Mouse (Mus musculus) cortical plate, adult 2 months (tissue): Measurements from ENCODE around the gene Atp5e. TPM values are rescaled to one million over a fixed set of nuclear protein-coding genes. Genes with fewer than 3 reads are reported as not detected.
A peak's percentile ranks its signal among the peaks of the same experiment; 100 is the strongest.

Experiments used
- H3K27ac ChIP-seq: fragments of 200-500 bp; 2 replicates; pipeline ENCODE4 v1.5.1; 2012; ENCODE audit warnings: low read length, control low read depth, inconsistent platforms; ENCODE audit not compliant: insufficient read depth
- H3K4me1 ChIP-seq: fragments of 200-500 bp; 2 replicates; pipeline ENCODE4 v1.6.1; 2011; ENCODE audit warnings: low read length; ENCODE audit not compliant: control insufficient read depth, insufficient read depth
- H3K4me3 ChIP-seq: fragments of 200-500 bp; 2 replicates; pipeline ENCODE4 v1.5.1; 2011; ENCODE audit warnings: mild to moderate bottlenecking, low read length, control low read depth; ENCODE audit not compliant: insufficient read depth
- CTCF ChIP-seq: fragments of 200-500 bp; IDR thresholded peaks from 2 replicates; pipeline ENCODE4 v1.5.1; 2011; ENCODE audit warnings: mild to moderate bottlenecking, control low read depth, low read length; ENCODE audit not compliant: insufficient read depth; ENCODE audit errors: extremely low read depth
- POLR2A ChIP-seq: fragments of 200-500 bp; IDR thresholded peaks from 2 replicates; pipeline ENCODE4 v1.6.1; 2011; ENCODE audit warnings: mild to moderate bottlenecking, low read length, control low read depth; ENCODE audit not compliant: insufficient read depth; ENCODE audit errors: extremely low read depth
- polyA plus RNA-seq: library from polyadenylated mRNA; depleted of rRNA; stranded (reverse); fragments of >200 nt; gene quantifications from 2 replicates; pipeline ENCODE4 v1.2.3, GENCODE M21; 2012; rRNA removed

Gene Atp5e
- polyA plus RNA-seq, 1 experiment: 599 TPM

DNA sequence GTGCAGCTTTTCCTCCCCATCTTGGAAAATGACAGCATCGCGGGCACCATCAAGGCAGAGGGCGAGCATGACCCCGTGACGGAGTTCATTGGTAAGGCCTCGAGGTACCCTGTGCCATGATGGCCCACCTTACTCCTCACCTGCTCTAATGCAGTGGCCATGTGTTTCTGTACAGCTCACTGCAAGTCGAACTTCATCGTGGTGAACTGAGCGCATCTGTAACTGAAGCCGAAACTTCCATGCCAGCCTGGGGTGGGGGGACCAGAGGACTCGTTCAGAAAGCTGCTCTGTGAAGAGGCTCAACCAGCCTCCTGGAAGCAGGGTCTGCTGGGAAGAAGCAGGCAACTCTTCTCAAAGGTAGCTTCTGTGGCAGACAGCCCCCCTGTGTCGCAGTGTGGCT lies 37.0 kb downstream of the Atp5e start:
- TF ChIP-seq CTCF (no peak), POLR2A (no peak)
- no peak overlapping the region for H3K4me3 ChIP-seq
- H3K4me1 ChIP-seq: no peaks in the 10 kb centered on the region
- no peak overlapping the region for H3K27ac ChIP-seq

DNA sequence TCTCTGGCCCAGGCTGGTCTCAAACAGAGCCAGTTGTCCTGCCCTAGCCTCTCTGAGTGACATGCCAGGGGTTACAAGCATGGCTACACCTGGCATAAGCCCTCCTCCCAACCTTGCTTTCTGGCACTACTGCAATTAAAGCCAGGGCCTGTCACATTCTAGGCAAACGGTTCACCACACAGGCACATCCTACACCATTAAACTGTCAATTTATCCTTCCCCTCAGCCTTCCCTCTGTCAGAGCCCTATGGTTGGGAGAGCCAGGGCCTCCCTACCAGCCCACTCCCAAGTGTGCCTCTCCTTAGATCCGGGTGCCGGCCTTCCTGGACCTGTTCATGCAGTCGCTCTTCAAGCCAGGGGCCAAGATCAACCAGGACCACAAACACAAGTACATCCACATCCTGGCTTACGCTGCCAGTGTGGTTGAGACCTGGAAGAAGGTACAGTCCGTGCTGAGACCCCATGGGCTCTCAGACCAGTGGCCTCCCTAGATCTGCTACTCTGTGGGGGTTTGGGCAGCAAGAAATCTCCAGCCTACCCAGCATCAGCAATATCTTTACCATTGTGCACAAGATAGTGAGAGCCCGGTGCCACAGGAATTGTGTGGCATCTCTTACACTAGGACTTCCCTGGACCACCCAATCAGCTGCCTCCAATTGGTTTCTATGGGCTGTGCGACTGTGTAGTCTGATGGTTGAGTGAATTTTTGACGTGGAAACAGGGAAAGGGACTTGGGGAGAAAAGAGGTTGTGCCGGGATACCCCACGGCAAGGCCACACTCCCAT lies 39.4 kb downstream of the Atp5e start:
- TF ChIP-seq CTCF (no peak), POLR2A (no peak)
- H3K4me1 ChIP-seq: no peaks in the 10 kb centered on the region
- no peak overlapping the region for H3K27ac ChIP-seq
- H3K4me3 ChIP-seq: no peak overlapping the region

GRCm38 (mm10) chr2:174421107-174421506 lies 42.8 kb downstream of the Atp5e start:
- TF ChIP-seq POLR2A (no peak), CTCF (no peak)
- H3K4me3 ChIP-seq: no peak overlapping the region
- no peak overlapping the region for H3K27ac ChIP-seq
- H3K4me1 ChIP-seq: peaks cover 4% of the 10 kb centered on the region; the same call in 1 of the 2 replicates

DNA sequence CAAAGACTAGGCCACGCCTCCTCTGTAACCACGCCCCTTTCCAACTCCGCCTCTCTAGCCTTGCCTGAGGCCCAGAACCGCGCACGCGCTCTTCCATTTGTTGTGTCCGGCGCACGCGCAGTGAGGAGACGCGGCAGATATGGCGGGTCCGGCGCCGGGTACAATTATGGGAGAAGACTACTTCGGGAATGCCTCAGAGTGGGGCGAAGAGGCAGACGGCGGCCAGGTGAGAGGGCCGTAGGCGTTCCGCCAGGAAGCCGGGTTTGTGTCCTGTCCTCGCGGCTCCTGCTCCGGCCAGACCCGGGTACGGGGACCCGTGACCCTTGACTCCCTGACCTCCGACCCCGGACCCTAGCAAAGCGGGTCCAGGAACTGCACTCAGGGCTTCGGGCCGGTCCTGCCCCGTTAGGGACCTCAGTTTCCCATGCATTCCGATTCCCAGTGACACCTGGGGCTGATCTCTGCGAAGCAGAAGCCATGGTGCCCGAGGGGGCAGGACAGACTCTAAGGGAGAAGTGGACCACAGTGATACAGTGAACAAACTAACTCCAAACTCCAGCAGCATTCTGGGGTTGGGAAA lies 48.1 kb downstream of the Atp5e start, which contains the start of gene Nelfcd:
Gene Nelfcd, plus strand, starts transcription at position 74 of the 580 bp plus-strand sequence.
- TF ChIP-seq POLR2A: peak; percentile 56; the same call in 1 of the 2 replicates
- no peak for TF ChIP-seq CTCF
- H3K27ac ChIP-seq: no peak within 1 kb of the TSS
- peak within 1 kb of the TSS; percentile 73 for H3K4me3 ChIP-seq
- H3K4me1 ChIP-seq: peaks cover 4% of the 10 kb centered on the region; the same call in 1 of the 2 replicates

GRCm38 (mm10) chr2:174415001-174415730 lies 48.7 kb downstream of the Atp5e start:
- TF ChIP-seq POLR2A: no peak
- no peak for TF ChIP-seq CTCF
- Histone ChIP-seq H3K4me3 (peak overlapping the region; percentile 73; the same call in 1 of the 2 replicates), H3K27ac (no peak overlapping the region), H3K4me1 (peaks cover 4% of the 10 kb centered on the region; the same call in 1 of the 2 replicates)

DNA sequence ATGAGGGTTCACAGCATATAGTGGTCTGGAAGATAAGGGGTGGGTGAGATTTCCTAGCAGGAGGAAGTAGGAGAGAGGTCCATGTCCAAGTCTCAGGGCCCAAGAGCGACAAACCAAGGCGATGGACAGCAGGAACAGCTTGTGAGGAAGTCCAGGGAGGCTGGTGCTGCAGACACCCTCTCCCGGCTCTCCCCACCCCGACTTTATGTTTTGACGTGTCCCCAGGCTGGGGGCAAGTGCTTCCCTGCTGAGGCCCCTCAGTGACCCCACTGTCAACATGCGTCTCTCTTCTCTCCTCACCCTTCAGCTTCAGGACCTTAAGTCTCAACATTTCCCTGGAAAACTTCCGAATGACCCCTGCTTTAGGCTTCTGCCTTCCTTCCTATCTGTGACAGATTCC lies 50.8 kb downstream of the Atp5e start:
- H3K27ac ChIP-seq: no peak overlapping the region
- no peak overlapping the region for H3K4me3 ChIP-seq
- TF ChIP-seq CTCF (no peak), POLR2A (no peak)
- peaks cover 4% of the 10 kb centered on the region; the same call in 1 of the 2 replicates for H3K4me1 ChIP-seq

Other genes starting within 250 kb of the Atp5e start
- gene Gnas, start 179.8 kb downstream of the Atp5e start, polyA plus RNA-seq: 2,122 and 2,206 TPM in 2 replicates
- 0.06 TPM in 1 of 2 replicates, not detected in the other for gene Gm20721, start 117.4 kb downstream of the Atp5e start, polyA plus RNA-seq
- gene Nelfcd, start 48.3 kb downstream of the Atp5e start, polyA plus RNA-seq: 74.7 and 76.9 TPM in 2 replicates
- 72.1 and 78.9 TPM in 2 replicates for gene Ctsz, start 25.1 kb downstream of the Atp5e start, polyA plus RNA-seq
- gene Tubb1, start 13.4 kb downstream of the Atp5e start, polyA plus RNA-seq: 0.09 TPM in 1 of 2 replicates, not detected in the other
- 75.0 and 82.6 TPM in 2 replicates for gene Prelid3b, start 9.0 kb upstream of the Atp5e start, polyA plus RNA-seq
- 5.8 and 6.4 TPM in 2 replicates for gene Zfp831, start 179.4 kb upstream of the Atp5e start, polyA plus RNA-seq